Mouse (Mus musculus) ES-E14 (cell line): ENCODE results near the gene Abcc2. TPM values are rescaled to one million over a fixed set of nuclear protein-coding genes. Genes with fewer than 3 reads are reported as not detected.
A peak's percentile ranks its signal among the peaks of the same experiment; 100 is the strongest.

Source experiments
- DNase-seq: peaks from one replicate; pipeline ENCODE4 v3.0.0-alpha.2; 2013; ENCODE audit warnings: low read depth, low spot score
- H3K27ac ChIP-seq: 2 replicates; pipeline ENCODE4 v1.5.1; 2012; ENCODE audit warnings: low read depth, mild to moderate bottlenecking, low read length, moderate library complexity, mixed read lengths; ENCODE audit not compliant: poor library complexity, insufficient read depth, severe bottlenecking
- H3K36me3 ChIP-seq: 2 replicates; pipeline ENCODE4 v1.6.1; 2012; ENCODE audit warnings: mild to moderate bottlenecking, low read length, moderate library complexity, mixed read lengths; ENCODE audit not compliant: control insufficient read depth, poor library complexity, insufficient read depth, severe bottlenecking
- H3K4me1 ChIP-seq, 2 experiments: fragments of 150-350 bp in 1 of 2; sonication (generic) in 1 of 2; 2 replicates each; pipeline ENCODE4 v1.6.1; 2012; ENCODE audit warnings: low read length in 2 of 2, mild to moderate bottlenecking in 1 of 2, mixed read lengths in 1 of 2; ENCODE audit not compliant: control insufficient read depth in 2 of 2, insufficient read depth in 2 of 2, poor library complexity in 1 of 2
- H3K4me3 ChIP-seq, 2 experiments: fragments of 150-350 bp in 1 of 2; sonication (generic) in 1 of 2; 2 replicates each; pipeline ENCODE4 v1.5.1; 2012; ENCODE audit warnings: low read length in 2 of 2, low read depth in 1 of 2, mild to moderate bottlenecking in 1 of 2, mixed read lengths in 1 of 2; ENCODE audit not compliant: insufficient read depth in 1 of 2, poor library complexity in 1 of 2, severe bottlenecking in 1 of 2
- H3K9ac ChIP-seq: 2 replicates; pipeline ENCODE4 v1.6.1; 2012; ENCODE audit warnings: low read depth, mild to moderate bottlenecking, low read length, mixed read lengths; ENCODE audit not compliant: poor library complexity, insufficient read depth, severe bottlenecking
- H3K9me3 ChIP-seq: fragments of 150-350 bp; sonication (generic); 2 replicates; pipeline ENCODE4 v1.6.1; 2012; ENCODE audit warnings: low read depth, mild to moderate bottlenecking, low read length; ENCODE audit not compliant: control insufficient read depth, insufficient read depth
- CHD2 ChIP-seq: IDR thresholded peaks from 2 replicates; pipeline ENCODE4 v1.6.1; 2014; ENCODE audit warnings: mild to moderate bottlenecking, low read depth, low read length, inconsistent platforms
- HCFC1 ChIP-seq: IDR thresholded peaks from 2 replicates; pipeline ENCODE4 v1.6.1; 2012; ENCODE audit warnings: low read length, inconsistent platforms, borderline replicate concordance; ENCODE audit not compliant: insufficient read depth
- MAFK ChIP-seq: IDR thresholded peaks from 2 replicates; pipeline ENCODE4 v1.6.1; 2014; ENCODE audit warnings: mild to moderate bottlenecking, low read depth, low read length, inconsistent platforms; ENCODE audit not compliant: insufficient read depth
- ZC3H11A ChIP-seq: IDR thresholded peaks from 2 replicates; pipeline ENCODE4 v1.6.1; 2012; ENCODE audit warnings: low read depth, mild to moderate bottlenecking, inconsistent platforms, low read length, borderline replicate concordance
- ZNF384 ChIP-seq: IDR thresholded peaks from 2 replicates; pipeline ENCODE4 v1.6.1; 2012; ENCODE audit warnings: low read depth, low read length, inconsistent platforms
- in situ Hi-C, 2 experiments: fragments of 600-800 bp; cut with MboI; formaldehyde crosslinking; loops; one replicate each; pipeline ENCODE4 v1.15.1; 2025; ENCODE audit warnings: low sequenced_read_pairs in 2 of 2, inconsistent platforms in 1 of 2; ENCODE audit not compliant: unreplicated experiment in 2 of 2
- total RNA-seq: library from RNA; depleted of rRNA; stranded (reverse); fragments of 300-350 nt; gene quantifications from 2 replicates; pipeline ENCODE4 v1.2.3, GENCODE M21; 2012

The Abcc2 gene
- total RNA-seq, 1 experiment, result 1.6 TPM

DNA sequence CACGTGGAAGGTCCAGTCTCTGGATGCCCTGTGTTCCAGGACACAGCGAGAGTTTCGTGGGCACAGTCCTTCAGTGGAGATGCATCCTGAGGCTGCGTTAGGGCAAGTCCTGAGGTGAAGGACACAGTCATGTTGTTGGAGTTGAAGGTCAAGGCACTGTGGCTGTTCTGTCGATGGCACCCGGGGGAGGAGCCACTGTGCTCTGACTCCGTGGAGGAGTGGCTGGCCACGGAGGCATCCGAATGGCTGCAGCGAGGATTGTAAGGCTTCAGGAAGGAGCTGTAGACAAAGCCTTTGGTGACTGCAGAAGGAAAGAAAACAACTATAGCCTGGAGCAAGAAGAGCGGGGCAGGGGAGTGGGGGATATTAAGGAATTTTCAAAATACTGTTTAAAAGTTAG is 68.0 kb downstream of the Abcc2 start:
- Histone ChIP-seq H3K9ac (no peak overlapping the region), H3K4me1 (peaks cover 0 to 5% of the 10 kb centered on the region in 2 experiments; a peak in 1 of 4 replicates), H3K4me3 (no peak overlapping the region), H3K36me3 (peaks cover 30% of the 10 kb centered on the region), H3K27ac (no peak overlapping the region), H3K9me3 (no peaks in the 10 kb centered on the region)
- in situ Hi-C loops, result no loop called here
- DNase-seq, result no peak
- no peak for TF ChIP-seq CHD2

DNA sequence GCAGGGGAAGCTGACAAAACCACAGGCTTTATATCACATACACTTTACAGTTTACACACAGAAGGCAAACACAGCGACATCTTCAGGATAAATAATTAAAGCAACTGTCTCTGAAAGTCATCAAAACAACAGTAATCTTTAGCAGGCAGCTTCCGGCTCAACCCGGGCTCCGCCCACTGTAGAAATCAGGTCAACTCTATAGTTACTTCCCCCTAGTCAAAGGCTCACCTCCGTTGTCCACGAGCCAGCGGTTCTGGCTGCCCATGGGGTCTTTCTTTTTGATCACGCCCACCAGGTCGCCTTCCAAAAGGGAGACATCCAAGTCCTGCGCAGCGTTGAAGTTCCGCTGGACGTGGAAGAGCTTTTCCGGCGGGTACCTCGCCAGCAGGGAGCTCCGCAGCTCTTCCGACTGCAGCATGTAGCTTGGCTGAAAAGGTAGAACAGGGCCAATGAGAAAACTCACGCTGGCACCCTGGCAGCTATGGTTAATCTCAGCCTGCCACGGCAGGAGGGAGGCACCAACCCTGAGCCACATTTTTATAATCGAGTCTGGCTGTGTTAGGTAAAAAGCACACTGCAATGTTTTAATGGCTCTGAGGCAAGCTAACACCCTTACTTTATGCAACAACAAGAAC is 70.1 kb downstream of the Abcc2 start:
- no peak for TF ChIP-seq ZC3H11A
- no peak for TF ChIP-seq ZNF384
- no peak for TF ChIP-seq MAFK
- no peak for TF ChIP-seq HCFC1
- TF ChIP-seq CHD2, result no peak
- no peak for DNase-seq
- Histone ChIP-seq H3K4me3 (peak overlapping the region; percentile 28 to 29; a peak in 2 of 4 replicates), H3K36me3 (peaks cover 40% of the 10 kb centered on the region), H3K9me3 (no peaks in the 10 kb centered on the region), H3K27ac (no peak overlapping the region), H3K9ac (peak overlapping the region; percentile 5; the same call in 1 of the 2 replicates), H3K4me1 (peaks cover 0 to 5% of the 10 kb centered on the region in 2 experiments; a peak in 1 of 4 replicates)
- in situ Hi-C loops, result no loop called here

DNA sequence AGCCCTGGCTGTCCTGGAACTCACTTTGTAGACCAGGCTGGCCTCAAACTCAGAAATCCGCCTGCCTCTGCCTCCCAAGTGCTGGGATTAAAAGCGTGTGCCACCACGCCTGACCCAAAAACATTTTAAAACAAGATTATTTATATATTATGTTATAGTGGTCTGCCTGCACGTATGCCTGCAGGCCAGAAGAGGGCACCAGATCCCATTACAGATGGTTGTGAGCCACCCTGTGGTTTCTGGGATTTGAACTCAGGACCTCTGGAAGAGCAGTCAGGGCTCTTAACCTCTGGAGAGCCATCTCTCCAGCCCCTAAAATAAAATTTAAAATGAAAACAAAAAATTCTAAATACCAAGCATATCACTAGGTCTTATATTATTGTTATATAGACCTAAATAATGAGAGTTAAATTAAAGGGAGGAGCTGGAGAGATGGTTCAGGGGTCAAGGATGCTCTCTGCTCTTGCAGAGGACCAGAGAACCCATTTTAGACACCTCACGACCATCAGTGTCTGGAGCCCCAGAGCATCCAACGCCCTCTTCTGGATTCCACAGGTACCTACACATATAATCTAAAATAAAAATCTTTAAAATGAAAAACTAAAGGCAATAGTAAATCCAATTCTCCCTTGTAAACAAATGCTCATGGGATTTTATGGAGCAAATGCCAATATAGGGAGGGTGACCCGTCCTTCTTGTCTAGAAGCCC is 71.0 kb downstream of the Abcc2 start:
- no peak overlapping the region for H3K4me3 ChIP-seq
- no peak for DNase-seq
- no peak overlapping the region for H3K9ac ChIP-seq
- no peak overlapping the region for H3K27ac ChIP-seq
- H3K36me3 ChIP-seq, result peaks cover 35% of the 10 kb centered on the region
- H3K4me1 ChIP-seq, result peaks cover 0 to 3% of the 10 kb centered on the region in 2 experiments; a peak in 1 of 4 replicates
- TF ChIP-seq ZC3H11A, result no peak
- TF ChIP-seq CHD2, result no peak
- no peak for TF ChIP-seq HCFC1
- TF ChIP-seq ZNF384, result no peak
- TF ChIP-seq MAFK, result no peak
- in situ Hi-C loops, result no loop called here
- H3K9me3 ChIP-seq, result no peaks in the 10 kb centered on the region

DNA sequence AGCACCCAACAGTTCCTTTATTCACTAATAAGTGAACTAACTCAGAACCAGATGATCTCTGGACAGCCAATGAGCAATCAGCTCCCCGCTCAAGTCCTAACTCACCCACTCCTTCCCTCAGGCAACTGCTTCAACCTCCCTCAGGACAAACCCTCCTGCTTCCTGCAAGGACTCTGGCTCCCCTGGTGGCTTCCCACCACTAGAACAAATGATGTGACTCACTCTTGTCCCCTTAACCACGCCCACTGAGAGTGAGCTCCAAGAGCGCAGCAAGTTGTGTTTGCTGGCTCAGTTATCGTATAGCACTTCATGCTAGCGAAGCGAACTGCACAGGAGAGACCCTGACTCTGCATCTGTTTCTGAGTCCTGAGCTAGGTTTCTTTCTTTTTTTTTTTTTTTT is 75.4 kb downstream of the Abcc2 start:
- DNase-seq, result peak; percentile 58
- Histone ChIP-seq H3K9me3 (no peaks in the 10 kb centered on the region), H3K4me3 (no peak overlapping the region), H3K36me3 (peaks cover 25% of the 10 kb centered on the region), H3K27ac (no peak overlapping the region), H3K9ac (no peak overlapping the region), H3K4me1 (no peaks in the 10 kb centered on the region)
- in situ Hi-C loops, result no loop called here
- TF ChIP-seq ZNF384 (no peak), ZC3H11A (no peak), CHD2 (no peak), MAFK (no peak), HCFC1 (no peak)
